Mouse (Mus musculus) brain, embryonic 14.5 days (tissue): Measurements from ENCODE around the gene Il15ra. TPM values are rescaled to one million over a fixed set of nuclear protein-coding genes. Genes with fewer than 3 reads are reported as not detected.

Experiments
- DNase-seq: peaks from one replicate; pipeline ENCODE4 v3.0.0-alpha.2; 2011; ENCODE audit warnings: low read depth
- CTCF ChIP-seq: fragments of 200-500 bp; IDR thresholded peaks from 2 replicates; pipeline ENCODE4 v1.5.1; 2012; ENCODE audit warnings: inconsistent platforms, mild to moderate bottlenecking, moderate library complexity, borderline replicate concordance; ENCODE audit not compliant: insufficient read depth, insufficient read length; ENCODE audit errors: extremely low read depth
- POLR2A ChIP-seq: fragments of 200-500 bp; IDR thresholded peaks from 2 replicates; pipeline ENCODE4 v1.6.1; 2012; ENCODE audit warnings: mild to moderate bottlenecking, inconsistent platforms, borderline replicate concordance; ENCODE audit not compliant: poor library complexity, insufficient read depth, insufficient read length, severe bottlenecking; ENCODE audit errors: extremely low read depth
- polyA plus RNA-seq: library from polyadenylated mRNA; depleted of rRNA; stranded (reverse); fragments of >200 nt; gene quantifications from 2 replicates; pipeline ENCODE4 v1.2.3, GENCODE M21; 2012

The Il15ra gene
- polyA plus RNA-seq, 1 experiment, result 0.70 TPM

DNA sequence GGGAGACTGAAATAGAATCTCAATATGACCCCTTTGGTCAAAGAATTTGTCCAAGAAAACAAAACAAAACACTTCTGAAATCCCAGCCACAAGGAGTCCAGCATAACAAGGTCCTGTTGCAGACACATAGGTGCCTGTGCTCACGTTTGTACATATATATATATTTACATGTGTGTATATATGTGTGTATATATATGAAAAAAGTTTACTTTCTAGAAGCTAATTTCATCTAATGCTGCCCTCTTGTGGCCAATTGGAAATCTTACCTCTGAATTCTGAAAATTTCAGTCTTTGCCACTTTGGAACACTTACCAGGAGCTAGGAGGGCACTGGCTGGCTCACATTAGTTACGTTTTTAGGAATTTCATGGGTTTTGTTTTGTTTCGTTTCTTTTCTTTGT lies 17.7 kb upstream of the Il15ra start:
- peak; percentile 48 for DNase-seq
- TF ChIP-seq CTCF, result no peak
- TF ChIP-seq POLR2A, result no peak

DNA sequence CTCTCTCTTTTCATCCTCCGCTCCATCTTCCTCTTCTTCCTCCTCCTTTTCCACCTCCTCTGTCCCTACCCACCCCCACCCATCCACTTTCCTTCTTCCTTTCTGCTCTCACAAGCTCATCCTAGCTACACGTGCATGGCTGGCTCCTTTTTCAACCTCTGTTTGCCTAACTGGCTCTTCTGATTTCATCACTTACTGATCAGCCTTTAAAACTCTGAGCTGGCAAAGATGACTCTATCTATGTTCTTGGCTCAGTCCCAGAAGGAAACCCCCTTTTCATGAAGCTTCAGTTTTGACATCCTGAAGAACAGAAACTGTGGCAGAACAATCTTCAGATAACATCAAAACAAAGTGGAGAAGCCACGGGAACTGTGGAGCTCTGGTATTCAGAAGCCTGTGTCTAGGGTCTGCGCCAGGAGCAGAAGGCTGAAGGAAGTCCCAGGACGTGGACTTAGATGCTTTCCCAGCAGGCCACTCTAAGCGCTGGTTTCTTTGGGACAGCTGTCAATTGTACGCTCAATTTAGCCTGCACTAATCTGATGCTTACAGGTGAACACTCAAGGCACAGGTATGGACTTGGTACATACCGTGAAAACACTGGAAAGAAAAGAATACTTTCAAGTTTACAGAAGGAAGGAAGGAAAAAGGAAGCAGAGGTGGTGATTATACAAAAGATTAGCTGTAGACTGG lies 14.7 kb upstream of the Il15ra start:
- TF ChIP-seq POLR2A (no peak), CTCF (no peak)
- DNase-seq, result no peak

DNA sequence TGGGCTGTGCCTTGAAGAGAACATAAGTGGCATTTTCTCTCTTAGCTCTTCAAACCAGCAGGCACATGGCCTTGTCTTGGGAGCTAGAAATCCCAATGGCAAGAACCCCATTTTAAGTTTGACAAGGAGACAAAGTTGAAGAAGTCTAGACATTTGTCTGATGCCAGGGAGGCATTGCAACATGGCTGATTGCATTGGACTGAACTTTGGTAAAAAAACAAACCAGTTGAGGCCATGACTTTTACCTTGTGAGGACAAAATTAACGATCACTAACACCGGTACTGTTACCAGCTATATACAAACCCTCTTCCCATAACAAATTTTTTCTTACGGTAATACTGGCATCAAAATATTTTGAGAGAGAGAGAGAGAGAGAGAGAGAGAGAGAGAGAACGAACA lies 11.7 kb upstream of the Il15ra start:
- DNase-seq, result no peak
- TF ChIP-seq POLR2A, result no peak
- no peak for TF ChIP-seq CTCF

DNA sequence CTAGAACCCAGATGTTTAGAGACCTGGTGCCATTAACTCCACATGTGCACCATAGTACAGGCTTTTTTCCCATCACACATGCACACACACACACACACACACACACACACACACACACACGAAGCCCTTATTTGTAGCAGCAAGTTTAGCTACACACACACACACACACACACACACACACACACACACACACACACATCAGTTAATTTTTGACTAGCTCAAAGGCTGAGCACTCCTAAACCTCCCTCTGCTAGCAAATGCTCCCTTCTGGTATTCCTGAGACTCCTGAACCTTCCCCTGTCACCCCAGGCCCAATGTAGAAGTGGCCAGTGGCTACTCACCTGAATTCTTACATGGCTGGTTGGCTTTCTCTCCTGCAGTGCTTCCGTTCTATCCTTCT lies 11.0 kb upstream of the Il15ra start:
- TF ChIP-seq POLR2A (no peak), CTCF (no peak)

DNA sequence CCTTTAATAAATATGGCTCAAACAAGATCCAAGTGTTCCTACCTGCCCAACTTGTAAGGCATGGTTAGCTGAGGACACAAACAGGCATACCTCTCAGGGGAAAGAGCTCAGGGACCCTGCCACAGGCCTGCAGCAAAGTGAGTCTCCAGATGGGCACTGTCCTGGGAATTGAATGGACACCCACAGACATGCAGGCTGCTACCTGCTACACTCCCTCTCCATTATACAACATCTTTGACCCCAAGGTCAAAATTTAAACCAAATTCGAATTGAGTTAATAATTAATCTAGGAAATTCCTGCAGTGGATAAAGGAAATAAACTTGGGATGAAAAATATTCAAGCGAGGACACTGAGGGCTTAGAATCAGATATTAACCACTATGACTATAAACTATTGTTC lies 9.2 kb upstream of the Il15ra start:
- no peak for DNase-seq
- TF ChIP-seq POLR2A (no peak), CTCF (no peak)

More for the DNA sequence above, 11.0 kb upstream of the Il15ra start:
- DNase-seq, result no peak

DNA sequence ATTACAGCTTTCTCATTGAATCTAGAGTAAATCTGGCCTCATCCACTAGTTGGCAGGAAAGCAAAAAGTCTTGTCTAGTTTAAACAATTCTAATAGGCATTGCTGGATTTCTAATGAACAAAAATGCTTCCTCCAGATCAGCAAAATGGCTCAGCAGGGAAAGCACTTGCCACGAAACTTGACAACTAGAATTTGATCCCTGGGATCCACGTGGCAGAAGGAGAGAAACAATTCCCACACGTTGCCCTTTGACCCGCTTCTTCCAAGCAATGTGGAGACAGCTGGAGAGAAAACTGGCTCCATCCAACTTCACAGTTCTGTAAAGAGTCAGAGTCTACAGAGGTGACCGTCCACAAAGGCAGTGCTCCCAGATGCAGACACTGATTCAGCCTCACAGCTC lies 6.1 kb upstream of the Il15ra start:
- no peak for DNase-seq
- TF ChIP-seq POLR2A, result no peak
- no peak for TF ChIP-seq CTCF

DNA sequence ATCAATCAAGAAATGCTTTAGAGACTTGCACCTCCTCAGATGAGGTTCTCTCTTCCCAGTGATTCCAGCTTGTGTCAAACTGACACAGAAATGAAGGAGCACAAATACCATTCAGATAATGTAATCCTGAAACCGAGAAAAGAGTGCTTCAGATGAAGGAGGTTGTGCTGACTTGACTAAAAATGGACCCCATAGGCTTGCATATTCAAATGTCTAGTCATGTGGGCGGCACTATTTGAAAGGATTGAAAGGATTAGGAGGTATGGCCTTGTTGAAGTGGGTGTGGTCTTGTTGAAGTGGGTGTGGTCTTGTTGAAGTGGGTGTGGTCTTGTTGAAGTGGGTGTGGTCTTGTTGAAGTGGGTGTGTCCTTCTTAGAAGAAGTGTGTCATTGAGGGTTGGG lies 5.2 kb upstream of the Il15ra start:
- DNase-seq, result no peak

DNA sequence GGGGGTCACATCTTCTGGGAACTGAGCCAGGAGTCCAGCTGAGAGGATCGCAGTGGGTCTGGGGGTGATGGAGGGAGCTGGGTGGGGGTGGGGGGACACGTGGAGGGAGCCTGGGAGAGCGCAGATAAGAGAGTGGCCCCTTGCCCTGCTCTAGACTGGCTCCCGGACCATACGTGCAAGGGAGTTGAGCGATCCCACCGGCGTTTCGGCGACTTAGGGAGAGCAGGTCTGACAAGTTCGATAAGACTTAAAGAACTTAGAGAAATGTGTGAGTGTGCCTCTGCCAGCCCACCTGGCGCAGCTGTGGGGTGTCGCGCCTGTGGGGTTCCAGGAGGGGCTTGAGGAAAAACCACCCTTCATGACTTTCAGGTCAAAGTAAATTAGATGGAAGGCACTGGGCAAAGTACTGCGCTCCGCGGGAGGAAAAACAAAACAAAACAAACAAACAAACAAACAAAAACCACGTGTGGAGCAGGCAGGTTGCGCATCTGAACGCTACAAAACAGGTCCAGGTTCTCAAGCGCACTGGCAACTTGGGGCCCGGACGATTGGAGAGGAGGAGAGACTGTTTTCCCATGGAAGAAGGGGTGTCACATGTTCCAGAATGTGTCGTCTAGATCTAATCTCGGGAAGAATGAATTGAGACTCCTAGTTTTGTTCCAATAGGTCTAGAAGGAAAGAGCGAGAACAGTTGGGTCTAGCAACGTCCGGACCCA lies 1.1 kb downstream of the Il15ra start:
- DNase-seq, result peak; percentile 27
- TF ChIP-seq CTCF (no peak), POLR2A (no peak)

More for the DNA sequence above, 5.2 kb upstream of the Il15ra start:
- TF ChIP-seq CTCF, result no peak
- no peak for TF ChIP-seq POLR2A

DNA sequence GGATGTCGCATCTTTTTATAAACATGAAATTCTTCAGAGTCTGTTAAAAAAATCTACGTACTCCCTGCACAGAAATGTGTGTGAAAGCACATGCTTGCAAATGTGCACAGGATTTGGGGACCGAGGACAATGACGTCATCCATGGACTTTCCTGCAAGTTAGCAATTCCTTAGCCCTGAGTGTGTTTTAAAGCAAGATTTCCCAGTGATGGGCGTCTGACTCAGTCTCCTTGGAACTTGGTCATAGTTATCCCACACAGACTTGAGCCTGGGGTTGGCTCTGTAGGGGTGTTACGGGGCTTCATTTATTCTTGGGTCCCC lies 1.6 kb downstream of the Il15ra start:
- TF ChIP-seq CTCF (no peak), POLR2A (no peak)
- DNase-seq, result peak; percentile 11

DNA sequence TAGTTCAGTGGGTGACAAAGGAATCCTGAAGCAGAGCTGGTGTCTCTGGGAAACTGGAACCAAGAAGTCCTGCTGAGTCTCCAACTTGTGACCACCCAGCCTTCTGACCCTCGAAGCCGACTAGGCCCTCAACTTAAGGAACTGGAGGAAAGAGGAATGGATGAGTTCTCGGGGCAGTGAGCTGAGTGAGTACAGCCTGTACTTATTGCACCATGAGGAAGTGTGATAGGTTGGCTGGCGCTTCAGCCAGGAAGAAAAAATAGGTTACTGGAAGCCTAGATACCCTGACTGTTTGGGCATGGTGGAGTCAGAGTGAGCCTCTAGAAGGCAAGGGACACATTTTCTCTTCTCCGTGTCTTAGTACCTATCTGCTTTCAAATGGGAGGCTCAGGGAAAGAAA lies 3.4 kb downstream of the Il15ra start:
- TF ChIP-seq POLR2A (no peak), CTCF (no peak)
- no peak for DNase-seq

DNA sequence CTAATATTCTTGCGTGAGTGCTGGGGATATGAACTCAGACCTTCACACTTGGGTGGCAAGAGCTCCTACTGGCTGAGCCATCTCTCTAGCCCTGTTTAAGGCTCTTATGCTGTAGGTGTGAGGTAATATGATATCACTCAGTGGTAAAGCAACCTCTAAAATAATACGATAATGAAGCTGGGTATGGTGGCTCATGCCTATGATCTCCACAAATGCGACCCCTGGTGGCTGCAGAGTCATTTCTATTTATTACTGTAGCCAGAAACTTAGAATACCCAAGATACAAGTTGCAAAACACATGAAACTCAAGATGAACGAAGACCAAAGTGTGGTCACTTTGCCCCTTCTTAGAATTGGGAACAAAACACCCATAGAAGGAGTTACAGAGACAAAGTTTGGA lies 5.0 kb downstream of the Il15ra start:
- peak; percentile 34; the same call in 1 of the 2 replicates for TF ChIP-seq CTCF
- DNase-seq, result peak; percentile 38

DNA sequence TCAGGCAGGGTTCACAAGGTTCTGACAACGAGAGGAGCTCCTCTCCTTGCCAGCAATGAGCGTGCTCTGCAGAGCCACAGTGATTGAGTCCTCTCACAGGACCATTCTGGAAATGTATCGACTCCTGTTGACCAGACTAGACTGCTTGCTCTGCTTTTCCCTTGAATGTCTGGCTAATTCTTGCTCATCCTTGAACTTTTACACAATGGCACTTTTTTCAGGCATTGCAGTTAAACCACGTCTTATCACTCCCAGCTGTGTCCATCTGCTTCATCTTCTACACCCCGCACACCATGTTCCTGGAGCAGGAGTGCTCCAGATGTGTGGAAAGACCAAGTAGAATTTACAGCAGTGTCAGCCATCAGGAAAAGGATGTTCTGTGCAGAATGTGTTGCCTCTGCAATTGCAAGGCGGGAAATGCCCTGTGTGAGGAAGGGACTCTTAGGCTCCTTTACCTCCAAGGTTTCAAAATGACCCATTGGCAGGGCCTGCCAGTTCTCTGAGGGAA lies 7.4 kb downstream of the Il15ra start:
- DNase-seq, result no peak

DNA sequence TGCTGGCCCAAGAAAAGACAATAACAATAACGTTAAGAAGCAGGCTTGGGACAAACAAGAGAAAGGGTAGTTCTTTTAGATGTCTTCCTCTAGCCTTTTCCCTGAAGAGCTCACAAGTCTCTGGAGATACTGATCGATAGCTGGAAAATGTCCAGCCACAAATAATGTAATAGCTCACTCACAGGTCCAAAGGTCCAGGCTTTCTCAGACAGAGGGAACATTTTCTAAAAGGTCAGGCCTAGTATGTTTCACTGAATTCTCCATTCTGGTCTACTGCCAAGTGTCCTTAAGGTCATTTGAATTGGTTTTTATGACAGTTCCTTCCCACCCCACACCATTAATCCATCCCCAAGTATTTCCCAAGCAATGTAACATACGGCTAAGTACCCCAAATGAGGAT lies 7.9 kb downstream of the Il15ra start:
- TF ChIP-seq CTCF (no peak), POLR2A (no peak)

More for the DNA sequence above, 7.4 kb downstream of the Il15ra start:
- TF ChIP-seq CTCF, result no peak
- no peak for TF ChIP-seq POLR2A

More for the DNA sequence above, 7.9 kb downstream of the Il15ra start:
- DNase-seq, result no peak
